Comparison of ENCODE assay signal across 11 mouse cellular contexts in genomic region chr8:91660879-91661278, GRCm38 (mm10).
"Had no signal": no experiment of that assay in that cellular context is flagged by ENCODE, and none has a peak within 500 bp of the region (broad histone marks: within the 10 kb centered on the region; RNA-seq: fewer than 3 reads in every experiment).

No protein-coding gene starts in this region.

- H3K27ac ChIP-seq: limb, embryonic 12.5 days; liver, embryonic 13.5 days; midbrain, embryonic 13.5 days; stomach, postnatal 0 days had no signal

- H3K4me2 ChIP-seq: limb, embryonic 12.5 days; liver, embryonic 13.5 days; midbrain, embryonic 13.5 days had no signal

- H3K4me1 ChIP-seq: limb, embryonic 12.5 days had no signal

- H3K9ac ChIP-seq: limb, embryonic 12.5 days; liver, embryonic 13.5 days; liver, postnatal 0 days; midbrain, embryonic 13.5 days had no signal

- H3K36me3 ChIP-seq: limb, embryonic 12.5 days; liver, embryonic 13.5 days; midbrain, embryonic 13.5 days had no signal

- H3K9me3 ChIP-seq: limb, embryonic 12.5 days; liver, embryonic 13.5 days; midbrain, embryonic 13.5 days had no signal

- ATAC-seq: liver, postnatal 0 days; lung, postnatal 0 days; midbrain, embryonic 13.5 days had no signal

- H3K27me3 ChIP-seq: liver, embryonic 13.5 days had no signal

- H3K4me3 ChIP-seq: limb, embryonic 12.5 days; liver, embryonic 13.5 days; midbrain, embryonic 13.5 days had no signal

- DNase-seq: layer of hippocampus, adult 9-11 months; layer of hippocampus, postnatal 36 days; liver; liver, embryonic 13.5 days; liver, postnatal 0 days; lung, postnatal 36 days; thymus, postnatal 4 days had no signal
